Mouse (Mus musculus) activated CD4-positive, CD25-positive, alpha-beta regulatory T cell, adult 4 months (primary cell): Measurements from ENCODE around the gene Rtl6. TPM values are rescaled to one million over a fixed set of nuclear protein-coding genes. Genes with fewer than 3 reads are reported as not detected.
A peak's percentile ranks its signal among the peaks of the same experiment; 100 is the strongest.

ENCODE experiments used
- ATAC-seq: one replicate; pipeline ENCODE4 v1.8.0; 2017
- polyA plus RNA-seq, 2 experiments: library from polyadenylated mRNA; unstranded; fragments of 100-300 nt; shearing (Covaris generic); gene quantifications; one replicate each; pipeline ENCODE4 v1.2.1; 2017

The Rtl6 gene
- polyA plus RNA-seq = 1 to 10 TPM; 1.5 to 1.6 TPM

GRCm38 (mm10) chr15:84557189-84557921 is at the start of gene Rtl6:
Rtl6 (minus strand) TSS chr15:84557823.
- ATAC-seq = peak; percentile 91

GRCm38 (mm10) chr15:84603267-84603963 is 45.8 kb upstream of the Rtl6 start:
- no peak for ATAC-seq

GRCm38 (mm10) chr15:84600977-84601595 is 43.5 kb upstream of the Rtl6 start:
- no peak for ATAC-seq

GRCm38 (mm10) chr15:84598911-84599310 is 41.3 kb upstream of the Rtl6 start:
- no peak for ATAC-seq

GRCm38 (mm10) chr15:84597816-84598215 is 40.2 kb upstream of the Rtl6 start:
- no peak for ATAC-seq

GRCm38 (mm10) chr15:84597021-84597420 is 39.4 kb upstream of the Rtl6 start:
- ATAC-seq = no peak

GRCm38 (mm10) chr15:84595241-84595945 is 37.8 kb upstream of the Rtl6 start:
- ATAC-seq = no peak

GRCm38 (mm10) chr15:84593514-84593913 is 35.9 kb upstream of the Rtl6 start:
- ATAC-seq = no peak

GRCm38 (mm10) chr15:84592240-84592639 is 34.6 kb upstream of the Rtl6 start:
- ATAC-seq = no peak

- ATAC-seq = no peak
These were observed 34.0 kb upstream of the Rtl6 start for GRCm38 (mm10) chr15:84591573-84592139.

- ATAC-seq = no peak
These were observed 30.8 kb upstream of the Rtl6 start for GRCm38 (mm10) chr15:84588371-84588821.

GRCm38 (mm10) chr15:84578607-84579006 is 21.0 kb upstream of the Rtl6 start:
- ATAC-seq = no peak

- ATAC-seq = no peak
These were observed 19.4 kb upstream of the Rtl6 start for GRCm38 (mm10) chr15:84577019-84577418.

- ATAC-seq = no peak
These were observed 9.0 kb upstream of the Rtl6 start for GRCm38 (mm10) chr15:84566568-84567110.

- ATAC-seq = no peak
These were observed 3.9 kb upstream of the Rtl6 start for GRCm38 (mm10) chr15:84561501-84561900.

- no peak for ATAC-seq
These were observed 949 bp downstream of the Rtl6 start for GRCm38 (mm10) chr15:84556674-84557073.

GRCm38 (mm10) chr15:84551065-84551464 is 6.6 kb downstream of the Rtl6 start:
- no peak for ATAC-seq

GRCm38 (mm10) chr15:84549291-84549797 is 8.3 kb downstream of the Rtl6 start:
- no peak for ATAC-seq

GRCm38 (mm10) chr15:84546028-84546427 is 11.6 kb downstream of the Rtl6 start:
- no peak for ATAC-seq

- no peak for ATAC-seq
These were observed 16.4 kb downstream of the Rtl6 start for GRCm38 (mm10) chr15:84541175-84541574.

GRCm38 (mm10) chr15:84538974-84539588 is 18.5 kb downstream of the Rtl6 start:
- no peak for ATAC-seq

GRCm38 (mm10) chr15:84537117-84537516 is 20.5 kb downstream of the Rtl6 start:
- no peak for ATAC-seq
